Mouse (Mus musculus): ENCODE data around the gene Ybx2. TPM values are rescaled to one million over a fixed set of nuclear protein-coding genes. Genes with fewer than 3 reads are reported as not detected.

Ybx2 gene
- total RNA-seq, 2 experiments from 2014 or later, result 14.2 to 32.6 TPM

Small RNA genes lying within 50 kb of the gene (microRNA-seq; reads per million reads assigned to microRNA genes)
- 0 reads per million in 2 experiments for gene Gm44349 (ENCODE audit: borderline number of aligned reads in 2 of 2)

Other genes starting within 250 kb of the Ybx2 start
- gene Tnfsf12, start 239.9 kb upstream of the Ybx2 start, total RNA-seq (2021), result 10 to 100 TPM; 23.7 to 26.2 TPM
- 1 to 10 TPM; 3.6 to 4.9 TPM for gene Tnfsfm13, start 239.7 kb upstream of the Ybx2 start, total RNA-seq (2021)
- gene Polr2a, start 177.2 kb upstream of the Ybx2 start, total RNA-seq (2021), result 10 to 100 TPM; 55.4 to 79.7 TPM
- not detected for gene Slc35g3, start 173.8 kb upstream of the Ybx2 start, total RNA-seq (2021)
- gene Zbtb4, start 169.9 kb upstream of the Ybx2 start, total RNA-seq (2021), result 10 to 100 TPM; 48.2 to 71.4 TPM
- gene Chrnb1, start 139.9 kb upstream of the Ybx2 start, total RNA-seq (2021), result 1 to 10 TPM; 1.3 to 3.9 TPM
- gene Fgf11, start 133.9 kb upstream of the Ybx2 start, total RNA-seq (2021), result 10 to 100 TPM in 1 of 2 experiments, 1 to 10 TPM in 1; 3.0 to 13.0 TPM
- gene Tmem102, start 130.2 kb upstream of the Ybx2 start, total RNA-seq (2021), result under 1 TPM; 0.36 to 0.51 TPM
- not detected for gene Gm39566, start 120.5 kb upstream of the Ybx2 start, total RNA-seq (2021)
- not detected for gene Spem2, start 117.3 kb upstream of the Ybx2 start, total RNA-seq (2021)
- gene Spem1, start 113.6 kb upstream of the Ybx2 start, total RNA-seq (2021), result not detected
- gene Nlgn2, start 98.0 kb upstream of the Ybx2 start, total RNA-seq (2021), result 10 to 100 TPM; 19.7 to 24.9 TPM
- 100 to 1,000 TPM; 145 TPM for gene Tmem256, start 97.3 kb upstream of the Ybx2 start, total RNA-seq (2021)
- gene Plscr3, start 89.4 kb upstream of the Ybx2 start, total RNA-seq (2021), result 10 to 100 TPM; 38.2 to 46.2 TPM
- gene Tnk1, start 77.1 kb upstream of the Ybx2 start, total RNA-seq (2021), result under 1 TPM in 1 of 2 experiments, not detected in 1; 0.38 TPM
- not detected for gene Tmem95, start 57.8 kb upstream of the Ybx2 start, total RNA-seq (2021)
- gene Kctd11, start 54.4 kb upstream of the Ybx2 start, total RNA-seq (2021), result 1 to 10 TPM; 3.6 to 6.0 TPM
- 1 to 10 TPM in 1 of 2 experiments, under 1 TPM in 1; 0.43 to 1.5 TPM for gene Acap1, start 40.3 kb upstream of the Ybx2 start, total RNA-seq (2021)
- under 1 TPM; 0.29 to 0.86 TPM for gene 2810408A11Rik, start 34.8 kb upstream of the Ybx2 start, total RNA-seq (2021)
- gene Neurl4, start 34.7 kb upstream of the Ybx2 start, total RNA-seq (2021), result 10 to 100 TPM; 48.5 to 53.9 TPM
- 10 to 100 TPM; 47.3 to 52.4 TPM for gene Gps2, start 21.9 kb upstream of the Ybx2 start, total RNA-seq (2021)
- 100 to 1,000 TPM; 579 to 673 TPM for gene Eif5a, start 13.8 kb upstream of the Ybx2 start, total RNA-seq (2021)
- 100 to 1,000 TPM in 1 of 2 experiments, 10 to 100 TPM in 1; 70.7 to 200 TPM for gene Slc2a4, start 12.4 kb downstream of the Ybx2 start, total RNA-seq (2021)
- under 1 TPM in 1 of 2 experiments, not detected in 1; 0.66 TPM for gene Cldn7, start 29.0 kb downstream of the Ybx2 start, total RNA-seq (2021)
- gene Ctdnep1, start 45.4 kb downstream of the Ybx2 start, total RNA-seq (2021), result 100 to 1,000 TPM; 114 to 123 TPM
- gene Elp5, start 46.7 kb downstream of the Ybx2 start, total RNA-seq (2021), result 10 to 100 TPM; 62.7 to 81.3 TPM
- 100 to 1,000 TPM; 436 to 473 TPM for gene Gabarap, start 55.3 kb downstream of the Ybx2 start, total RNA-seq (2021)
- 10 to 100 TPM; 51.5 to 57.5 TPM for gene Phf23, start 60.0 kb downstream of the Ybx2 start, total RNA-seq (2021)
- 10 to 100 TPM; 13.8 to 14.9 TPM for gene Dvl2, start 64.8 kb downstream of the Ybx2 start, total RNA-seq (2021)
- 1,000 to 10,000 TPM in 1 of 2 experiments, 100 to 1,000 TPM in 1; 522 to 1,041 TPM for gene Acadvl, start 79.6 kb downstream of the Ybx2 start, total RNA-seq (2021)
- 10 to 100 TPM; 24.6 to 33.0 TPM for gene Dlg4, start 81.1 kb downstream of the Ybx2 start, total RNA-seq (2021)
- under 1 TPM in 1 of 2 experiments, not detected in 1; 0.50 TPM for gene Asgr1, start 118.3 kb downstream of the Ybx2 start, total RNA-seq (2021)
- 1 to 10 TPM in 1 of 2 experiments, under 1 TPM in 1; 0.83 to 2.5 TPM for gene Asgr2, start 156.8 kb downstream of the Ybx2 start, total RNA-seq (2021)
- 1 to 10 TPM; 3.8 to 9.2 TPM for gene Mgl2, start 194.5 kb downstream of the Ybx2 start, total RNA-seq (2021)
- 1 to 10 TPM; 2.5 to 9.2 TPM for gene Clec10a, start 220.4 kb downstream of the Ybx2 start, total RNA-seq (2021)